Mouse (Mus musculus) midbrain, embryonic 15.5 days (tissue): Measurements from ENCODE around the gene Creb1. TPM values are rescaled to one million over a fixed set of nuclear protein-coding genes. Genes with fewer than 3 reads are reported as not detected.

Experiments
- ATAC-seq: fragments of 200-750 bp; cut with Nextera tagmentation; replicated peaks from 2 replicates; pipeline ENCODE4 v1.8.0; 2017; ENCODE audit warnings: moderate TSS enrichment
- H3K27ac ChIP-seq: fragments of 300-500 bp; sonication (generic); 2 replicates; pipeline ENCODE4 v1.5.1; 2015; ENCODE audit warnings: mild to moderate bottlenecking, inconsistent platforms
- H3K27me3 ChIP-seq: fragments of 300-500 bp; sonication (generic); replicated peaks from 2 replicates; pipeline ENCODE4 v1.6.1; 2015; ENCODE audit warnings: inconsistent platforms
- H3K36me3 ChIP-seq: fragments of 300-500 bp; sonication (generic); replicated peaks from 2 replicates; pipeline ENCODE4 v1.6.1; 2015; ENCODE audit warnings: inconsistent platforms
- H3K4me1 ChIP-seq: fragments of 300-500 bp; sonication (generic); 2 replicates; pipeline ENCODE4 v1.6.1; 2015; ENCODE audit warnings: inconsistent platforms
- H3K4me2 ChIP-seq: fragments of 300-500 bp; sonication (generic); 2 replicates; pipeline ENCODE4 v1.6.1; 2015; ENCODE audit warnings: inconsistent platforms, mild to moderate bottlenecking, moderate library complexity
- H3K4me3 ChIP-seq: fragments of 300-500 bp; sonication (generic); 2 replicates; pipeline ENCODE4 v1.5.1; 2015; ENCODE audit warnings: mild to moderate bottlenecking, inconsistent platforms
- H3K9ac ChIP-seq: fragments of 300-500 bp; sonication (generic); 2 replicates; pipeline ENCODE4 v1.6.1; 2015; ENCODE audit warnings: mild to moderate bottlenecking, inconsistent platforms
- H3K9me3 ChIP-seq: fragments of 300-500 bp; sonication (generic); 2 replicates; pipeline ENCODE4 v1.6.1; 2016; ENCODE audit warnings: inconsistent platforms
- WGBS: fragments of 180-500 bp; shearing (Covaris S2); methylation state at CpG from one replicate; pipeline ENCODE4 v1.1.7; 2015; ENCODE audit warnings: mixed read lengths; 5-methylcytosine and 5-hydroxymethylcytosine counted together
- polyA plus RNA-seq: library from polyadenylated mRNA; unstranded; fragments of >200 nt; fragmentation: Nextera tagmentation; extraction: Ambion mirVana; gene quantifications from 2 replicates; pipeline ENCODE4 v1.2.1, GENCODE M21; 2015

Creb1 gene
- polyA plus RNA-seq: 37.4 and 39.1 TPM in 2 replicates

DNA sequence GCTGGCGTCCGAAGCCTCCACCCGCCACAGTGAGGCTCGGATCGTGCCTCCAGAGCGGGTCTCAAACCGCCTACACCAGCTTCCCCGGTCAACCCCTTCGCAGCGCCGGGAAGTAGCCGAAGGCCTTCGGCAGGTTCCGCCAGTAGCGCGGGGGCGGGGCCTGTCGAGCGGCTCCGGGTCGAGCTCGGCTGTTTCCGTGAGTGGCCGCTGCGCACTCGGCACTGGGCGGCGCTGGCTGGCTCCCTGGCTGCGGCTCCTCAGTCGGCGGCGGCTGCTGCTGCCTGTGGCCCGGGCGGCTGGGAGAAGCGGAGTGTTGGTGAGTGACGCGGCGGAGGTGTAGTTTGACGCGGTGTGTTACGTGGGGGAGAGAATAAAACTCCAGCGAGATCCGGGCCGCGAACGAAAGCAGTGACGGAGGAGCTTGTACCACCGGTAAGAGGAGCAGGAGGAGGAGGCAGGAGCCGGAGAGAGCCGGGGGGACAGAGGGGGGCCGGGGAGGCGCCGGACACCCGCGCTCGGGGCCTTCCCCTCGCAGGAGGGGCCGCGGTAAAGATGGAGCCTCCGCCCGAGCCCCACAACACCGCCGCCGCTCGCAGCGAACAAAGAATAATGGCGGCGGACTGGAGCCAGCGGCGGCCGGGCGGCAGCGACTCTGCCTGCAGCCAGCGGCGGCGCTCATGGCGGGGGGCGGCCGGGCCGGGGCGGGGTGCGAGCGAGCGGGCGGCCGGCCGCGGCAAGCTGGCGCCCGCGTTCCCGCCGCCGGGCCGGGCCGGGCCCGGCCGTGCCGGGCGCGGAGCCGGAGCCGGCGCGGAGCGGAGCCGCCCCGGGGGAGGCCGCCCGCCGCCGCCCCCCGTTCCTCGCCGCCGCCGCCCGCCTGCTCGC, at the start of gene Creb1:
Gene Creb1, plus strand, starts transcription at position 57 of the 882 bp plus-strand sequence.
- Histone ChIP-seq H3K27ac (peak within 1 kb of the TSS; percentile 100), H3K4me1 (peaks cover 37% of the 10 kb centered on the region), H3K27me3 (no peaks in the 10 kb centered on the region), H3K9ac (peak within 1 kb of the TSS; percentile 90), H3K9me3 (no peaks in the 10 kb centered on the region), H3K4me3 (peak within 1 kb of the TSS; percentile 79), H3K36me3 (no peaks in the 10 kb centered on the region), H3K4me2 (peak within 1 kb of the TSS; percentile 67)
- ATAC-seq: peak; percentile 99
- under 1% methylated on average over 94 of the region's 119 CpGs for WGBS

DNA sequence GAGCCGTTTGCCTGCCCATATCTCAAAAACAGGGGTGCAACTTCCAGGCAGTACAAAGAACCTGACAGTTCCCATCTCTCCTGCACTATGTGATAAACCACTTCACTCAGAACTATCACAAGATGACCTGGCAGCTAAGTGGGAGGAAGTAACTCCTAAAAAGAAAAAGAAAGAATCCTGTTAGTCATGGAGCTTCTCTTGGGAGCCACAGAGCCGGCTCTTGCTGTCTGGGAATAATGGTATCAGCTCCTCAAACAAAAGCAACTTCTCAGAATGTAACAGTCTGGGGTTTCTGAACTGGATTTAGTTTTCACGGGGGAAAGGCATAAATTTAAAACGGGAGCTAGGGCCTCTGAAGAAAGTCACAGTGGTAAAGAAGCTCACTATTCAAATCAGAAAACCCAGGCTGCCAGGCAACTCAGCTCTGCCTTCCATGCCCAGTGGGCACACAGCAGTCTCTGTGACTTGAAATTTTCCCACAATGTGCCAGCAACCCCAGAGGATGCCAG, 43.9 kb upstream of the Creb1 start:
- Histone ChIP-seq H3K9ac (no peak overlapping the region), H3K27me3 (no peaks in the 10 kb centered on the region), H3K4me2 (no peak overlapping the region), H3K9me3 (no peaks in the 10 kb centered on the region), H3K4me1 (0 out of 2 replicates have a peak, but pooled peaks cover 7% of the 10 kb centered on the region), H3K27ac (peak overlapping the region; percentile 48; the same call in 1 of the 2 replicates), H3K4me3 (no peak overlapping the region), H3K36me3 (no peaks in the 10 kb centered on the region)
- peak; percentile 71 for ATAC-seq
- WGBS: 14% methylated on average over 4 of the region's 4 CpGs

DNA sequence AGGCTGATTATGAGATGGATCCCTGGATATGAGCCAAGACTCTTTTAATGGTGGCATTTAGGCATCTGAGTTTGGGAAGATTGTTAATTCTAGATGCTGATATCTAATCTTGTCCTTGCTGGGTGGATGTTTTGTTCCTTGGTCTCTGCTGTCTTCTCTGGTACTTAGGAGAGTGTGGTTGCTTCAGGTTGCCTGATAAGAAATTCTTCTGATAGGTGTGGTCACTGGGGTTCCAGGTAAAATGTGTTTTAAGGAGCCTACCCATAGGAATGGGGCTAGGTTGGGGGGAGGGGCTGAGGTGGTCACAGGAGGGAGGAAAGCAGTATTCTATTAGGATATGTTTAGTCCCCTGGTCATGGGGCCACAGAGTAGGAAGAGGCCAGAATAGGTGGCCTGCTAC, 35.6 kb upstream of the Creb1 start:
- H3K9ac ChIP-seq: no peak overlapping the region
- H3K27ac ChIP-seq: no peak overlapping the region
- H3K27me3 ChIP-seq: no peaks in the 10 kb centered on the region
- H3K9me3 ChIP-seq: no peaks in the 10 kb centered on the region
- no peak overlapping the region for H3K4me3 ChIP-seq
- H3K4me2 ChIP-seq: no peak overlapping the region
- no peaks in the 10 kb centered on the region for H3K36me3 ChIP-seq
- no peak for ATAC-seq
- no peaks in the 10 kb centered on the region for H3K4me1 ChIP-seq

DNA sequence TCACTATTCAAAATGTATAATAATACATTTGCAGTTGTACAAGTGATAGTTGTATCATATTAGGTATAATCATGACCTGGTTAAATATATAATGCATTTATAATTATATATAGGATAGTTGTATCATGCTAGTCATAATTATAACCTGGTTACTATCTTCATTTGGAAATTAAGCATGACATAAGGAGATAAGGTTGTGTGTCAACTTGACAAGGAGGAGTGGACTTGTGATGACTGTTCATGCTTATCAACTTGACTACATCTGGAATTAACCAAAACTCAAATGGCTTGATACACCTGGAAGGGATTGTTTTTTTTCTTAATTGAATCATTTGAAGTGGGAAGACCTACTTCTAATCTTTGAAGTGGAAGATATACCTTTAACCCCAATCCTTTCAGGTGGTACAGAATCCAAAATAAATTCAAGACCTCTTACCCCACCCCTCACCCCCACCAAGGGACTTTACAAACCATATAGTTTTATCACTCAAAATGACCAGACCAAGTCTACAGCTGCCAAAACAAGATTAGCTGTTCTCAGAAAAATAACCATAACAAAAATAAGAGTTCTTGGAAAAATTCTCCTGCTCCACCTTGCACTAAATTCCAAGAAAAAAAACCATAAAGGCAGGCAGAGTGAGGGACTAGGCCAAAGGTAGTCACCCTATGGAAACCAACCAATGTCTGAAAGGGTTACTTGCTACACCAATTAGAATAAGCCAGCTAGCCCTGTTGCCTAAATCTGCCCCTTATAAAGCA, 30.9 kb upstream of the Creb1 start:
- no peak overlapping the region for H3K4me2 ChIP-seq
- no peak overlapping the region for H3K27ac ChIP-seq
- ATAC-seq: no peak
- H3K27me3 ChIP-seq: no peaks in the 10 kb centered on the region
- H3K9ac ChIP-seq: no peak overlapping the region
- no peaks in the 10 kb centered on the region for H3K4me1 ChIP-seq
- no peaks in the 10 kb centered on the region for H3K9me3 ChIP-seq
- H3K4me3 ChIP-seq: no peak overlapping the region
- H3K36me3 ChIP-seq: no peaks in the 10 kb centered on the region

DNA sequence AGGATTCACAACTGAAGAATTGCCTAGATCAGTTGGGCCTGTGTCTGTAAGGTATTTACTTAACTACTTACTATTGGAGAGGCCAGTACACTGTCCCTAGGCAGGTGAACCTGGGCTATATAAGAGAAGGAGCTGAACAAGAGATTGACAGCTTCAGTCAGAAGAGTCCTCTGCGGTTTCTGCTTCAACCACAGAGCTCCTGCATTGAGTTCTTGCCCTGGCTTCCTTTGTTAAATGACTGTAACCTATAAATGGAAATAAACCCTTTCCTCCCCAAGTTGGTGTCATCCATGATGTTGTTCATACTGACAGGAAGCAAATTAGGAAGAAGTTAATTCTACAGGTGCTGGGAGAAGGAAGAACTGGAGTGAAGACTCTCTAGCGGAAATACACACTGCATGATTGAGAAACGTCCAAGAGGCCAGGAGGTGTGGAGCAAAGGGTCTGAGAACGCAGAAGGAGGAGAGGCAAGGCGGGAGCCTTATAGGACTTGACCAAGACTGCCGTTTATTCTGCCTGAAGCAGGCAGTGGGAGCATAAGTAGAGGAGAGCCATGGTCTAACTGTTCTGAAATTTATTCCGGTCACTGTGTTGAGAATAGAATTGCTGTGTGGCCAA, 23.9 kb upstream of the Creb1 start:
- H3K4me3 ChIP-seq: no peak overlapping the region
- no peaks in the 10 kb centered on the region for H3K36me3 ChIP-seq
- no peak overlapping the region for H3K9ac ChIP-seq
- no peaks in the 10 kb centered on the region for H3K9me3 ChIP-seq
- no peak overlapping the region for H3K4me2 ChIP-seq
- no peaks in the 10 kb centered on the region for H3K27me3 ChIP-seq
- no peaks in the 10 kb centered on the region for H3K4me1 ChIP-seq
- no peak for ATAC-seq
- WGBS: 87% methylated on average over 7 of the region's 7 CpGs
- H3K27ac ChIP-seq: no peak overlapping the region

DNA sequence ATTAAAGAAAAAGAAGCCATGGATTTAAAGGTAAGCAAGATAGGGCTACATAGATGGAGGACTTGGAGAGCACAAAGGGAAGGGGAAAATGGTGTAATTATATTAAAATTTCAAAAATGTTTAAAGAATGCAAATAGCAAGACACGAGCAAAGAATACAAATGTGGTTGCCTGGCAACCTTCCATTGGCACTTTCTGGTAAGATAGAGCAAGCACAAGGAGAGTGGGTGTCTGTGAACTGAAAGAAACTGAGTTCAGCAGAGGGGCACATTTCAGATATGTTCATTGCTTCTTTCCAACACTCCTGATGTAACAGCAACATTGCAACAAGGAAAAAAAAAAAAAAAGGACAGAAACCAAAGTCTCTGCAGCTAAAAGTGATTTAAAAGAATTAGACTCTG, 22.8 kb upstream of the Creb1 start:
- H3K4me1 ChIP-seq: no peaks in the 10 kb centered on the region
- no peaks in the 10 kb centered on the region for H3K9me3 ChIP-seq
- H3K4me2 ChIP-seq: no peak overlapping the region
- no peak overlapping the region for H3K4me3 ChIP-seq
- H3K36me3 ChIP-seq: no peaks in the 10 kb centered on the region
- no peak for ATAC-seq
- WGBS: 38% methylated on average over 1 of the region's 1 CpGs
- H3K9ac ChIP-seq: no peak overlapping the region
- H3K27ac ChIP-seq: no peak overlapping the region
- H3K27me3 ChIP-seq: no peaks in the 10 kb centered on the region

DNA sequence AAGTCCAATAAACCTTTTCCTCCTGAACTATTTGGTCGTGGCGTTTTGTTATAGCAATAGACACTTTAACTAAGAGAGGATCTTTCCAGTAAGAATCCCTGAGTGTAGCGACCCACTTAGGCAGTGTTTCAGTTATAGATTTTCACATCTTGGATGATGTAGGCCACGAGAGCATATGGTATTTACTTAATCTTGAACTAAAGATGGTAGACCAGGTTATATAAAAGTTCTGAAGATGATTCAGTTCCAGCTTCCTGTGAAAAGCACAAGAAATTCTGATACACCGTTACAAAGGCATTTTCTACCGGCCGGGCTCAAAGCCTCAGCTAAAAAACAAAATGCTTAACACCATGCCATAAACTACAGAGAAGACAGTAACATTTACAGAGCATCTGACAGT, 18.3 kb upstream of the Creb1 start:
- WGBS: 90% methylated on average over 7 of the region's 7 CpGs
- H3K36me3 ChIP-seq: no peaks in the 10 kb centered on the region
- H3K9me3 ChIP-seq: no peaks in the 10 kb centered on the region
- no peak overlapping the region for H3K4me2 ChIP-seq
- no peaks in the 10 kb centered on the region for H3K4me1 ChIP-seq
- H3K27ac ChIP-seq: no peak overlapping the region
- no peaks in the 10 kb centered on the region for H3K27me3 ChIP-seq
- no peak overlapping the region for H3K4me3 ChIP-seq
- no peak for ATAC-seq
- H3K9ac ChIP-seq: no peak overlapping the region

DNA sequence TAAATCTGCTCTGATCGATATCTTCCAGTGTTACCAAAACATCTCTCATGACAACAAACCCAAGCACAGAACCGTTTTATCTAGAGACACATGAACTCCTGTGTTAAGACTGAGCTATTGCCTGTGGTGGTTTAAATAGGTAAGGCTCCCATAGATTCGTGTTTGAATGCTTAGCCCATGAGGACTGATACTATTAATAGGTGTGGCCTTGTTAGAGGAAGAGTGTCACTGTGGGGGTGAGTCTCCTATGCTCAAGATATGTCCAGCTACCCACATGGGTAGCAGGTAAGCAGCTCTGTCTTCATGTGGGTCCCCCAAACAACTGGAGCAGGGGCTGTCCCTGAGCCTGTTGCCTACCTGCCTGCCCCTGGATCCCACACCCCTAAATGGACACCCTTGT, 15.9 kb upstream of the Creb1 start:
- H3K9me3 ChIP-seq: no peaks in the 10 kb centered on the region
- H3K4me2 ChIP-seq: no peak overlapping the region
- H3K36me3 ChIP-seq: no peaks in the 10 kb centered on the region
- no peaks in the 10 kb centered on the region for H3K27me3 ChIP-seq
- ATAC-seq: no peak
- 86% methylated on average over 3 of the region's 3 CpGs for WGBS
- no peak overlapping the region for H3K4me3 ChIP-seq
- H3K27ac ChIP-seq: no peak overlapping the region
- H3K4me1 ChIP-seq: no peaks in the 10 kb centered on the region
- H3K9ac ChIP-seq: no peak overlapping the region

DNA sequence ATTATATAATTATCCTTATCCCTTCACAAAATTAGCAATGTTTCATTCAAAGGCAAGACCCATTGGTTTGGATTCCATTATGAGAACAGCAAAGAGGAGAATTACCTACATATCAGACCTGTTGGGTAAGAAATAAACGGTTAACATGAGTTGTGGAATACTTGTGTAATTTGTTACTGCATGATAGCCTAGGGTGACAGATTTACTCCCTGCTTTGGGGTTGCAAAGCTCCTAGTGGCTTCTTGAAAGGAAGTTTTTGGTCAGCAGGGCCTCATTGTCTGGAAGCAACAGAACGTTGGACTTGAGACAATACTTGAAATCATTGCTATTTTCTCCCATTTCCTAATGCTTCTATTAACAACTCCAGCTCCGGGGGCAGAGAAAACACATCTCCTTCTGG, 14.0 kb upstream of the Creb1 start:
- Histone ChIP-seq H3K27ac (no peak overlapping the region), H3K9me3 (no peaks in the 10 kb centered on the region), H3K36me3 (no peaks in the 10 kb centered on the region), H3K4me2 (no peak overlapping the region), H3K4me1 (no peaks in the 10 kb centered on the region), H3K9ac (no peak overlapping the region), H3K27me3 (no peaks in the 10 kb centered on the region), H3K4me3 (no peak overlapping the region)
- no peak for ATAC-seq
- 75% methylated on average over 3 of the region's 3 CpGs for WGBS

DNA sequence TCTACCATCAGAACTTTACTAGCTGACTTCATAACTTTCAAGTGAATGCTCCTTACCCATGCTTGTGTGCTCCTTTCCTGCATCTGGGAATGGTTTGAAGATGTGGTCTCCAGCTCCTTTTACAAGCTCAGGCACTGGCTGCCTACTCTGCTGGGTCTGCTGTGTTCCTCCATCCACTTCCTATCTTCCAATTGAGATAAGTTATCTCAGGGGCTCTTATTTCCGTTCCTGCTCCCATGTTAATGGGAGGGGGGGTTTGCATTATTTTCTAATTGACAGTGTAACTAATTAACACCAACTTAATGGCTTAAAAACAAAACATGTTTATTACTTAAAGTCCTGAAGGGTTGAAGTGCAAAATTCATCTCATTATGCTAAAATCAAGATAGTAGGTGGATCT, 13.1 kb upstream of the Creb1 start:
- Histone ChIP-seq H3K4me3 (no peak overlapping the region), H3K36me3 (no peaks in the 10 kb centered on the region), H3K27me3 (no peaks in the 10 kb centered on the region), H3K9me3 (no peaks in the 10 kb centered on the region), H3K4me2 (no peak overlapping the region), H3K9ac (no peak overlapping the region), H3K27ac (no peak overlapping the region), H3K4me1 (no peaks in the 10 kb centered on the region)
- ATAC-seq: no peak
- WGBS: 80% methylated on average over 1 of the region's 1 CpGs

DNA sequence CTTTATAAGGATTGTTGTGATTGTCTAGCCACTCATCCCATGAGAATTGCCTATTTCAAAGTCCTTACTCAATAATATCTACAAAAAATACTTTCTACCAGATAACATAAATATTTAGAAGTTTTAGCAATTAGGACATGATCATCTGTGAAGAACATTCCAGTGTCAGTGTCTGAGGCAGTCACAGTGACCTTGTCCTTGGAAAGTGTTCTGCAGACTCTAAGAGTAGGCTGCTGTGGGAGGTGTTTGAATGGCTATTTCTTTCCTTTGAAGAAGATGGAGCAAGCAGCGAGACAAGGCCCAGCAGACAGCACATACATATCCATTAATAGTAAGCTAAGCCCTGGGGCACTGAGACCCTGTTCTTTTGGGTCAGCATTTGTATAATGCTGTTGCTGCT, 12.5 kb upstream of the Creb1 start:
- Histone ChIP-seq H3K27ac (no peak overlapping the region), H3K36me3 (no peaks in the 10 kb centered on the region), H3K4me1 (no peaks in the 10 kb centered on the region), H3K4me3 (no peak overlapping the region), H3K4me2 (no peak overlapping the region), H3K9ac (no peak overlapping the region), H3K9me3 (no peaks in the 10 kb centered on the region), H3K27me3 (no peaks in the 10 kb centered on the region)
- no peak for ATAC-seq
- WGBS: 73% methylated on average over 1 of the region's 1 CpGs

DNA sequence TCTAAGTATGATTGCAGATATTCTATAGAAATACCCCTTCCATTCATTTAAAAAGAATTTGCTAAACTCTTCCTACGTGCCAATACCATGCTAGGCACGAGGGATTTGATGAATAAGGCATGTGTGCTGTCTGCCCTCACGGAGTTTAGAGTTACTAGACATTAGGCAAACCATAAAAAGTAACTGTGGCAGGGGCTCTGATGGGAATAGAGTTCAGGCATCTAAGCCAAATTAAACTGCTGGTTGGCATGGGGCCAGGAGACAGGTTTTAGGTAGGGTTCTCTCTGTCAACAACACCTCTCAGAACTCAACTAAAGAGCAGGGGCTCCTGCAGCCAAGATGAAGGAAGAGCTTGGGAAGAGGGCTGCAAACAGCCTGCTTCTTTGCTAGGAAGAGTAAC, 10.7 kb upstream of the Creb1 start:
- Histone ChIP-seq H3K4me3 (no peak overlapping the region), H3K4me2 (no peak overlapping the region), H3K4me1 (no peaks in the 10 kb centered on the region), H3K9me3 (no peaks in the 10 kb centered on the region), H3K27ac (no peak overlapping the region), H3K36me3 (no peaks in the 10 kb centered on the region), H3K9ac (no peak overlapping the region), H3K27me3 (no peaks in the 10 kb centered on the region)
- 76% methylated on average over 3 of the region's 3 CpGs for WGBS
- ATAC-seq: no peak
